Mouse (Mus musculus): ENCODE data around the gene Ankle1.

Ankle1 gene

GRCm38 (mm10) chr8:71381971-71382961 is 23.5 kb upstream of the Ankle1 start:
- DNase-seq = peak; percentile 82

DNA sequence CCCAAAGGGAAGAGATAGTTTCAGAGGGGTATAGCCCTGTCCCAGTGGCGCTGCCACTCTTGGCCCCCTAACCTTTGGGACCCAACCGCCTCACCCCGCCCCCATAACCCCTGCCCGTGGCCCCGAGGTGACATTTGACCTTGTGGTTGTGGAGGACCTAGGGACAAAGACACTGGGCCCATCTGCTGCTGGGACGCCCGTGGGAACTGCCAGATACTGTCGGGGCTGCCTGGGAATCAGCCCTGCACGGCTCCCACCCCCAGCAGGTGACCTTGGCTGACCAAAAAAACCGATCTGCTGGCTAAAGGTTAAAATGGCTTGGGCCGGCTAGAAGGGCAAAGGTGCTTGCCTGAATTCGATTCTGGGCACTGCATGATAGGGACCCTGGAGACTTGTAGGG is 22.4 kb upstream of the Ankle1 start:
- peak; percentile 43 for DNase-seq

GRCm38 (mm10) chr8:71383860-71384259 is 21.9 kb upstream of the Ankle1 start:
- DNase-seq = no peak

DNA sequence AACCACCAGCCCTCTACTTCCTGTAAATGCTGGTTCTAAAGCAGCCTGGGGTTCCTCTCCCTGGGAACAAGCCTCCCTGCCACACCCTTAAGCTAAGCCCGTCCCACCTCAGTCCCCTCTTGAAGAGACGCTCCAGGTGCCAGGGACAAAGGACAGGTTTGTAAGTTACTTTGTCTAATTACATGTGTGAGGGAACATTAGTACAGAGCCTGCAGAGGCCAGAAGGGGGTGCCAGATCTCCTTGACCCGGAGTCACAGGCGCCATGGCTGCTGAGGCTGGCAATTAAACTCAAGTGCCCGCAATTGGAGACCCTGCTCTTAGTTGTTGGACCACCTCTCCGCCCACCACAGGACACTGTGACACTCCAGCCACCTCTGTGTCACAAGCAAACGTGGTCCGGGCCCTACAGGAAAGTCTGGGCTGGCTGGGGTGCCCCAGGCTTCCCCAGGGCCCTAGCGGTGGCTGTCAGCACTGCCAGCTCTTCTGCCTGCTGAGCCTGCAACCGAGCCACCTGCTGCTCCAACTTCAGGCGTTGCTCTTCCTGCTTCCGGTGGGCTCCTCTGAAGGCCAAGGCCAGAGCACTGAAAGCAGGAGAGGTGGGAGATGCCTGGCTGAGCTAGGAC is 20.5 kb upstream of the Ankle1 start:
- DNase-seq = no peak

- DNase-seq = no peak
Observed at GRCm38 (mm10) chr8:71388267-71388666, 17.5 kb upstream of the Ankle1 start.

GRCm38 (mm10) chr8:71391696-71392095 is 14.1 kb upstream of the Ankle1 start:
- DNase-seq = no peak

GRCm38 (mm10) chr8:71392391-71392790 is 13.4 kb upstream of the Ankle1 start:
- no peak for DNase-seq

GRCm38 (mm10) chr8:71392871-71393270 is 12.9 kb upstream of the Ankle1 start:
- peak; percentile 74 for DNase-seq

- DNase-seq = no peak
Observed at GRCm38 (mm10) chr8:71394481-71394880, 11.3 kb upstream of the Ankle1 start.

DNA sequence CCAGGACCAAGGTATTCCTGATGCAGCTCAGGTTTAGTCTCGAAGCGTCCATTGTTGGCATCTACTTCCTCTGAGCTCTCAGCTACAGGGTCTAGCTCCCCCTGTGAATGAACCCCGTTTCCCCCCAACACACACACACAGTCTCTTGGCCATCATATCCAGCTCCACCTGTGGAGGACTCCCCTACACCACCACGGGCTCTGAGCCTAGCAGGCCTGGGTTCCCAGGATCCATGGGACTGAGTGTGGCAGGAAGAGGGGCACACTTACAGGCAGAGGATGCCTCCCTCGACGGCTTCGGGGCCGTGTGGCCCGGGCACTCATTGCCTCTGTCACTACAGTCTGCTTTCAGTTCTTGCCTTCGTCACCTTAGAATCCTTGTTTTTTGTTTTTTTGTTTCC is 10.7 kb upstream of the Ankle1 start:
- peak; percentile 2 for DNase-seq

- DNase-seq = no peak
Observed at GRCm38 (mm10) chr8:71395629-71396028, 10.2 kb upstream of the Ankle1 start, which contains the start of gene Ushbp1. Gene Ushbp1 (minus strand): TSS chr8:71395802.

GRCm38 (mm10) chr8:71396639-71397305 is 9.0 kb upstream of the Ankle1 start, which contains the start of gene Babam1:
Gene Babam1 (plus strand): TSS chr8:71396861.
- DNase-seq = peak; percentile 93

GRCm38 (mm10) chr8:71397701-71398100 is 8.1 kb upstream of the Ankle1 start:
- no peak for DNase-seq

DNA sequence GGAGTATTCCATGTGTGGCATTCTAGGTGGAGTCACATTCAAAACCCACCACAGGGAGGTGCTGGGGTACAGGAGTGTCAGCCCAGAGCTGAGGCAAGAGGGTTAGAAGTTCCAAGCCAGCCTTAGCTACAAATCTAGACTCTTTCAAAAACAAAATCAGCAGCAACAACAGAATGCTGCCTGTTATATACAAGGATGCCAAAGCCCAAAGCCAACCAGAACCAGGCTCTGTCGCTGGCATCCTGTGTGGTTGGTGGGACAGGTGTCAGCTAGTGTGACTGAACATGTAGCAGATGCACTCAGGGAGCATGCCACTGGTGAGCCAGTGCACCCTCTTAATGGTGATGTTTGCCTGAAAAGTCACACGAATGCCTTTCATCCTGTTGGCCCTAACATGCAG is 5.0 kb upstream of the Ankle1 start:
- peak; percentile 1 for DNase-seq

- DNase-seq = peak; percentile 2
Observed at GRCm38 (mm10) chr8:71401454-71401853, 4.4 kb upstream of the Ankle1 start.

DNA sequence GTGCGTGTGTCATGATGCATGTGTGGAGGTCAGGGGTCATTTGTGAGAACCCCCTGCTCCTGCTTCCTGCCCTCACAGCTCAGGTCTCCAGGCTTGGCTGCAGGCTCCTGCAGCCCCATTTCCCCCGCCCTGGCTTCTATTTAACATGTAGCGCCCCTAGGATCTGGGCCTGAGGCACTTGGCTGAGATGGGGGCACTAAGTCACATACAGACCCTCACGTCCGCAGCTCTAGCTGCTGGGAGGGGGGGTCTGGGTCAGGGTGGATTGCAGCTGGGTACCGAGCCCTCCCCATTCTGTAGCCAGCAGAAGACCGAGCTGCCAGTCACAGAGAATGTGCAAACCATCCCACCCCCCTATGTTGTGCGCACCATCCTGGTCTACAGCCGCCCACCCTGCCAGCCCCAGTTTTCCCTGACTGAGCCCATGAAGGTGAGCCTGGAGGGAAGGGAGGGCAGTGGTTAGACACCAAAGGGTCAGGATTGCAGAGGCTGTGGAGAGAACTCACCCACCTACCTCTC is 3.3 kb upstream of the Ankle1 start:
- peak; percentile 2 for DNase-seq

GRCm38 (mm10) chr8:71403107-71403885 is 2.5 kb upstream of the Ankle1 start:
- DNase-seq = peak; percentile 1

DNA sequence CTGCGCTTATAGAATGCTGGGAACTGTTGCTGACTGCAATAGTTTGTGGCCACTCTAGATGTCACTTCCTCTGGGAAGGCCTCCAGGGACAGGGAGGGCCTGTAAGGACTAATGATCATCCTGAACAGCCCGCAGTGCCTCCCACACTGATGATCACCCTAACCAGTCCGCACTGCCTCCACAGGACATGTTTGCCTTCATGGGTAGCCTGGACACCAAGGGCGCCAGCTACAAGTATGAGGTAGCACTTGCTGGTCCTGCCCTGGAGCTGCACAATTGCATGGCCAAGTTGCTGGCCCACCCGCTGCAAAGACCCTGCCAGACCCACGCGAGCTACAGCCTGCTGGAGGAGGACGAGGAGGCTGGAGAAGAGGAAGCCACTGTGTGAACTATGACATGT is 1.8 kb upstream of the Ankle1 start:
- DNase-seq = no peak

- DNase-seq = no peak
Observed at GRCm38 (mm10) chr8:71404951-71405351, 859 bp upstream of the Ankle1 start.

GRCm38 (mm10) chr8:71406099-71407015 is 547 bp downstream of the Ankle1 start:
- DNase-seq = peak; percentile 88

- no peak for DNase-seq
Observed at GRCm38 (mm10) chr8:71407441-71407840, 1.6 kb downstream of the Ankle1 start.
